Mouse (Mus musculus) lung, postnatal 10 days (tissue): ENCODE data around the gene Atxn2l.

Experiments
- DNase-seq: peaks from one replicate; pipeline ENCODE4 v3.0.0; 2021

Gene Atxn2l

GRCm38 (mm10) chr7:126503273-126503878 is at the start of gene Atxn2l:
Atxn2l (minus strand) TSS chr7:126503437.
- DNase-seq: peak; percentile 99

GRCm38 (mm10) chr7:126545631-126546030 is 42.4 kb upstream of the Atxn2l start:
- no peak for DNase-seq

DNA sequence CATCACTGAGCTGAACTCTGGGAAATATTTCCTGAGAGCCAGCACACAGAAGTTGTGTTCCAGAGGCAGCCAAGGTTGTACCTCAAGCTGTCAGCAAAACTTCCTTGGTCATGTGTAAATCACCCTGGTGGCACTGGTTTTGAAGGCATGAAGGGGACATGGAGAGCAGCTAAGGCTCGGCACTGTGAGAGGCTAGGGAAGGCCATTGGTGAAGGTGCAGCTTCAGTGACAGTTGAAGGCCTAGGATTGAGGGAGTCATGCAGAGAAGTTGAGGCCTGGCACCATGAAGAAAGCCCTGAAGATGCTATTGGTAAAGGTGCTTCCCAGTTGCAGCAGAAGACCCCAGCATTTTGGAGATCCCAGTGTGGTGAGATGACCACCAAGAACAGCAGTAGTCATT is 38.4 kb upstream of the Atxn2l start:
- no peak for DNase-seq

DNA sequence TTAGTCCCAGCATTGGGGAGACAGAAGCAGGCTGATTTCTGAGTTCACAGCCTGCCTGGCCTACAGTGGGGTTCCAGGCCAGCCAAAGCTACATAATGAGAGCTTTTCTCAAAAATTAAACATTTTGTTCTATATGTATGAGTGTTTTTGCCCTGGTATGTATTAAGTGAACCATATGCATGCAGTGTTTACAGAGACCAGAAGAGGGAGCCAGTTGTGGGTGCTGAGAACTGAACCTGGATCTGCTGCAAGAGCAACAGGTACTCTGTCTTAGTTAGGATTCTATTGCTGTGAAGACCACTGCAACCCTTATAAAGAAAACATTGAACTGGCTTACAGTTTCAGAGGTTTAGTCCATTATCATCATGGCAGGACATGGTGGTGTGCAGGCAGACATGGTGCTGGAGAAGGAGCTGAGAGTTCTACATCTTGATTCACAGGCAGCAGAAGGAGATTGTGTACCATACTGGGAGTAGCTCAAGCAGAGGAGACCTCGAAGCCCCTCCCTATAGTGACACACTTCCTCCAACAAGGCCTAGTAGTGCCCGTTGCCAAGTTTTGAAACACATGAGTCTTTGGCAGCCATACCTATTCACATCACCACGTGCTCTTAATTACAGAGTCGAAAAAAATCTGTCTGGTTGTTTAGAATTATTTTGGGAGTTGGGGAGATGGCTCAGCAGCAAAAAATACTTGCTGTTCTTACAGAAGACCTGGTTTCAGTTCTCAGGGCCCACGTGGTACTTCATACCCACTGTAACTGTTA is 34.8 kb upstream of the Atxn2l start:
- peak; percentile 25 for DNase-seq

DNA sequence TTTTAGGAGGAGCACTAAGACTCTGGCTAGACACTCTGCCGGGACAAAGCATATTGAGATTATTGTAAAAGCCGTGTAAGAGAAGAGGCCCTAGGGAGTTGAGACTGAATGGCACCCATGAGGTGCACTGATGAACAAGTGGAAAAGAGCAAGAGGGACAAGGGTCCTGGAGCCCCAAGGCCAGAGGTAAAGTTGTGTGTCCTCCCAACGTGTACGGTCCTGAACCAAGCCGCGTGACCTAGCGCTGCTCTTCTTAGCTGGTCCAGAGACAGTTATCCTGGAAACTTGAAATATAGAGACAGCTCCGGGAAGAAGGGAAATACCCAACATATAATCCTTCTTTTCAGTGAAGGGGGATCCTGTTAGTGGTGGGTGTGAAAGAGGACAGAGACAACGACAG is 33.2 kb upstream of the Atxn2l start:
- DNase-seq: no peak

DNA sequence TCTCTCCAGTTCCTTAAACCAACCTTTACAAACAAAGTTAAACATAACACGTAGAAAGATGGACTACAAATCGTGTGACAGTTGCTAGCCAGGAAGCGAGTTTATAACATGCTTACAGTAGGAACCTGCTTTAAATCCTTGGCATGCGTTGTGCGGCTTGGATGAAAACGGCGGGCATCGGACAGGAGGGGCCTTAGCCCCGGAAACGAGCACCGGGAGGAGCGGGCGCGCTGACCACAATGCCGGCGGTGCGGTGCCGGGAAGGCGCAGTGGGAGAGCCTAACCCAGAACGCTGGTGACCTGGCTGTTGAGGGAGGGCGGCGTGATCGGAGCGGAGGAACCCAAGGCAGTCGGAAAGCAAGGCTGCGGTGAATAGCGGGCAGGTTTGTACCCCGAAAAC is 32.5 kb upstream of the Atxn2l start:
- DNase-seq: peak; percentile 10

DNA sequence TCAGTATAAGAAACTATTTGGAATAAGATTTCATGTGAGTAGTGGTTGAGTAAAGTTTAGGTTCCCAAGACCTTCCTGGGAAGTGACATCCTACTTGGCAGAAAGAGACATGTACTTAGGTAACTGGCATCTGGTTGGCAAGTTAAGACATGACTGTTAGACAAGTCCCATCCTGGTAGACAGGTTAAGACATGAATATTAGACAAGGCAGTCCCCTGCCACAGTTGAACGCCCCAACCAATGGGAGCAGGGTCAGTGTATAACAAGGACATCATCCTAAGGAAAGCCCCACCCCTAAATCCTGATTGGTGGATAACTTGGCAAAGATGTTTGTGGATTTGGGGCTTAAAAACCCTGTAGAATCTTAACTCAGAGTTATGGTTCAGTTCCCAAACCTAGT is 30.2 kb upstream of the Atxn2l start:
- no peak for DNase-seq

DNA sequence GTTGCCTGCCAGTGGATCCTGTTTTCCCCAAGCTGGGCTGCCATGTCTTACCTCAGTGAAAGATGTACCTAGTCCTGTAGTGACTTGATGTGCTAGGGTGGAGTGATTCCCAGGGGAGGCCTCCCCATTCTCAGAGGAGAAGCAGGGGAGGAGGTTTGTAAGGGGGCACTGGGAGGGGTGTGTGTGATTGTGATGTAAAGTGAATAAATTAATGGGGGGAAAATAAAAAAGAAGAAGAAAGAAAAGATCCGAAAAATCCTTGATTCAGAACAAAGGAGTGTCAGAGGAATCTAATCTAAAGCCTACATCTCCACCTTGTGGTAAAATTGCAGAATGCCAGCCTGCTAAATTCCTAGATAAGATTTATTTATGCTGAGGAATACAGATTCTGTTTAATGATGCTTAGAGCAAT is 24.9 kb upstream of the Atxn2l start:
- DNase-seq: peak; percentile 53

- no peak for DNase-seq
Observed at GRCm38 (mm10) chr7:126523316-126523715, 20.1 kb upstream of the Atxn2l start.

DNA sequence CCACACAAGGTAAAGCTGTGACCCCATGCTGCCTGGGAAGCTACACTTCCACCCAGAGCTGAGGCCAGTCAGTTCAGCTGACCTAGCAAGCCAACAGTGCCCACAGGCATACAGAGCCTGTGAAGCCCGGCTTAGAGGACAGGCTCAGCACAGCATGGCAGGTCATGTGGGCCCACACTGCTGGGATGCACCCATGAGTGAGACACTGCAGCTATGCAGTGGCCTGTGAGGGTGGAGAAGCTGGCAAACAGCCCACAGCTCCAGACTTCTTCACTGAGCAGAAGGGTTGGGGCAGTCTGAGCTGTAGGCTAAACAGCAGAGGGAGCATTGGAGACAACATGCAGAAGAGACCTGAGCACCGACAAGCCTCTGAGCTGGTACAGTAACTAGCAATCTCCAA is 16.3 kb upstream of the Atxn2l start:
- peak; percentile 52 for DNase-seq

- no peak for DNase-seq
Observed at GRCm38 (mm10) chr7:126518261-126518941, 15.2 kb upstream of the Atxn2l start.

- DNase-seq: no peak
Observed at GRCm38 (mm10) chr7:126511287-126511686, 8.1 kb upstream of the Atxn2l start.

- DNase-seq: no peak
Observed at GRCm38 (mm10) chr7:126507126-126507778, 4.0 kb upstream of the Atxn2l start.

- no peak for DNase-seq
Observed at GRCm38 (mm10) chr7:126504913-126505312, 1.7 kb upstream of the Atxn2l start.

DNA sequence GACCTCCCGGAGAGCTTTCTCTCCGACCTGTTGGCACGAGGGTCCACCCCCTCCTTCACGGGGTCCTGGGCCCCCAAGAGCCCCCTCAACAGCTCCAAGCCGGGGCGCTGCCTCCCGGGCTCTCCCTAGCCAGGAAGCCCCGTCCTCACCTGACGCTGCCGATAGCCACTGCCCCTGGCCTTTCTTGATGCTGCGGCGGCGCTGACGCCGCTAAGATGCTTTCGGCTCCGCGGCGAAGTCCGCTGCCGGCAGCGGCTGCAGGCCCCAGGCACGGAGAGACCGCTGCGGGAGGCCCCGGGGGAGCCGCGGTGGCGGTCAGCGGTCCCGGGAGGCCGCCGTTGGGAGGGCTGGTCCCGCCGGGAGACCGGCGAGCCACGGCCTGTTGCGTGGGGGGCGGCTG is 486 bp downstream of the Atxn2l start:
- no peak for DNase-seq

DNA sequence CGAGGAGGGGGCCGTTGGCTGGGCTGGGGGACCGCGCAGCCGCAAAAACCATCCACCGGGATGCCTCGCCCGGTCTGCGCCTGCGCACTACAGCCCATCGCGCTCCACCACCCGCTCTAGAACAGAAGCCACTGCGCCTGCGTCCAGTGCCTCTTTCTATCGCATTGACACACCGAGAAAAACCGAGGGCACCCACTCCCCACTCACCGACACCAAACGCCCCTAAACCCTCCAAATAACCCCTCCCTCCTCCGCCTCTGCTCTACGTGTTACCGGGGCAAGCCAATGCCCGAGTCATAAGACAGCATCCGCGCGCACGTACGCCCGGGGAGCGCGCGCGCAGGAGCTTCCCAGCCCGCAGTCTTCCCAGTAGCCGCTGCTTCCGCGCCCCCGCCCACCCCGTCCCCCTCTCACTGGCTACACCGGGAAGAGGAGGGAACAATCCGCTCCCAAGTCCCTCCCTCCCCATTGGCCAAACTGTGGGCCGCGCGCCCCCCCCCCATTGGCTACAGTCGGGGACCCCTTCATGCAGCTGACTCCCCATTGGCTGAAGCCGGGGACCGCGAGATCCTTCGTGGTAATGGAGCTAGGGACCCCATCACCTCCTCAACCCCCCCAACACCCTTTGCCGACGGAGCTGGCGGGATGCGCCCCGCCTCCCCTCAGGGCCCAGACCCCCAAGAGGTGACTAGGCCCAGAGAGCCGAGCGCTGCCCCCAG is 1.1 kb downstream of the Atxn2l start:
- DNase-seq: peak; percentile 97

DNA sequence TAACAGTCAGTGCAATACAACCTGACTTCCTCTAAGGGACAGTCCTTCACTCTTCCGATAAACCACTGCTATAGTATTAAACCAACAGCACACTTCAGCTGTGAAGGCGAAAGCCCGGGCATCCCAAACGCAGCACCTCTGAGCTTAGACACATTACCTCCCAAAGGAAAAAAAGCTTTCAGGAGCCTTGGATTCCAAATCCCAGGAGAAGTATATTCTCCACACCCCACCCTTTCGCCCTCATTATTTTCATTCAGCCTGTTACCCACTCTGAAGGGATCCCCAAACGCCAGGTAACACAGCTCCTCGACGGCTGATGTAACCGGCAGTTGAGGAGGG is 1.6 kb downstream of the Atxn2l start:
- DNase-seq: no peak

- no peak for DNase-seq
Observed at GRCm38 (mm10) chr7:126499416-126499815, 3.8 kb downstream of the Atxn2l start.

GRCm38 (mm10) chr7:126497966-126498365 is 5.3 kb downstream of the Atxn2l start:
- no peak for DNase-seq

DNA sequence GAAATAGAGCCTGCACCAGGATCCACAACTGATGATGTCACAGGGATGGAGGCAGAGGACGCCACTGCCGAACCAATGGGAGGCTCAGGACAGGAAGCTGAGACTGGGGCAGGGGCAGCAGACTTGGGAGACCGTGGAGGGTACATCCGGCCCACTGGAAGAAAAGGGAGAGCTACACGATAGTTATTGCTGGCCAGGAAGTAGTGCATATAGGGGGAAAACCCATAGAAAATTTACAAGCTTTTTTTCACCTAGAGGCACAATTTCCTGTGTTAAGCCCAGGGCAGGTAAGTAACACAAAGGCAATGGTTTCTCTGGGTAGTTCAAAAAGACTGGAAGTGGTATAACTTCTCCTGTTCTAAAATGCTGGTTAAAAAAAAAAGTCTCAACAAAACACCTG is 6.8 kb downstream of the Atxn2l start:
- no peak for DNase-seq

DNA sequence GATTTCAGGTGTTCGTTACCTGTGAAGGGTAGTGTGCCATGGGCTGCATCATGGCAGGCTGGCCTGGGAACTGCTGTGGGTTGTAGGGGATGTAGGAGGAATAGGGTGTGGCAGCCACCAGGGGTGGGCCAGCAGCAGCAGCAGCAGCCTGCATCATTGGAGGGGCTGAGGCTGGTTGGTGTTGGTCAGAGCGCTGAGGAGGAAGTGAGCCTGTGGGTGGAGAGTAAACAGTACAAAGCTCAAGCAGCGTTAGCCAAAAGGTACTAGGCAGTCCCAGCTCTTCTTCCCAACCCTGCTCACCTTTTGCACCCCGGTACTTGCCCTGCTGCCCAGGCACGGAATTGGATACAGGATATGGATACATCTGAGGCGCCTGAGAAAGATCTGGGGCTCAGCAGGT is 9.1 kb downstream of the Atxn2l start:
- no peak for DNase-seq

DNA sequence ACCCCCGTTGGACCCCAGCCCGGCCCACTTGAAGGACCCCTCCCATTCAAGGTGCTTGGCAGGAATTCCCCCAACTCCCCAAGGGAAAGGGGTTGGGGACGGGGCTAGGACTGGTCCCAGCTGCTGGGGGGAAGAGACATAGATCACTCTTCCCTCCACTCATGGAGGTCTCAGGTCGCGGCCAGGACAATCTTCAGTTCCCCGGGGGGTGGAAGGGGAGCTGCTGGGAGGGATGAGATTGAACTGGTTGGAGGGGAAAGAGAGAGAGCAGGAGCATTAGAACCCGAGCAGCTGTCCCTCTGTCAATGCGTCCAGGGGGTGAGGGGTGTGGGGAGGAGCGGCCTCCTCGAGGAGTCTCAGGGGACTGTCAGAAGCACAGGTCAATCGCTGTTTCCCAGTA is 11.3 kb downstream of the Atxn2l start:
- DNase-seq: no peak

- DNase-seq: no peak
Observed at GRCm38 (mm10) chr7:126491005-126491404, 12.2 kb downstream of the Atxn2l start.
